Comparison of ENCODE assay signal across 7 mouse cellular contexts in the genomic region with DNA sequence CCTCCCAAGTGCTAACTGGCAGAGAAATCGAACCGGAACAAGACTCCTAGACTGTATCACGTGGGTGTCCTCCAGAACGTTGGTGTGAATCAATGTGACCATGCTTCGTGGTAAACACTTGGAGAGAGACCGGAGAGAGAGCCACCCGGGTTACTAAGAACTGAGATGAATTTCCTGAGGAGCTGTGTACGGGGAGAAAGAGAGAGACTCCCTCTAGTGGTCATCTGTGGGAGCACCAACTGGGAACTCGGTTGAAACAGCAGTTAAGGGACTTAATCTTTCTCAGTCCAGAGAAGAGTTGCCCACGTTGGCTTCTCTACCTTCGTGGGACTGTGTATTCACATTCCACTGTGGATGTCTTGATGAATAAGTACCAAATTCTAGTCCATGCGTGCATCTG. TPM values are rescaled to one million over a fixed set of nuclear protein-coding genes. Genes with fewer than 3 reads are reported as not detected.
DNase-seq lines count a peak whose midpoint lies in the region; ATAC-seq and TF ChIP-seq lines count a peak whose summit lies in the region.

No protein-coding gene starts in this region.

- peak; percentile 88 for DNase-seq in midbrain, embryonic 11.5 days (ENCODE audit: low spot score, missing footprints)
- peak; percentile 46 for DNase-seq in WW6 (ENCODE audit: low read depth, low spot score)
- peak; percentile 67 to 79 for DNase-seq in cerebellum, postnatal 14 days
- DNase-seq in liver, embryonic 14.5 days (ENCODE audit: low read depth in 3 of 3, low spot score in 3 of 3) = peak; percentile 12 to 33 (median 22)
- peak; percentile 15 to 17 for DNase-seq in right cerebral cortex, postnatal 36 days (ENCODE audit: low spot score in 2 of 2)

- TF ChIP-seq CTCF in liver, embryonic 14.5 days (IDR thresholded peaks at IDR 0.05; ENCODE audit: low read depth) = peak; percentile 80

- no peak for TF ChIP-seq EP300 in liver, embryonic 14.5 days (IDR thresholded peaks at IDR 0.05; ENCODE audit: low read depth)

- no peak overlapping the region for H3K27ac ChIP-seq in midbrain, embryonic 11.5 days (ENCODE audit: low read depth, low read length)
- no peak overlapping the region for H3K27ac ChIP-seq in midbrain, embryonic 15.5 days
- no peak overlapping the region for H3K27ac ChIP-seq in intestine, embryonic 16.5 days (ENCODE audit: low read length)
- no peak overlapping the region for H3K27ac ChIP-seq in liver, embryonic 14.5 days

- no peak for ATAC-seq in midbrain, embryonic 11.5 days (ENCODE audit: low FRiP score)
- no peak for ATAC-seq in midbrain, embryonic 15.5 days (replicated peaks)
- 0 out of 2 replicates have a peak, but pooled peaks have one; percentile 33 for ATAC-seq in intestine, embryonic 16.5 days
- no peak for ATAC-seq in liver, embryonic 14.5 days (ENCODE audit: insufficient read depth)

- H3K27me3 ChIP-seq in midbrain, embryonic 11.5 days (ENCODE audit: control insufficient read depth, insufficient read depth, low read length) = no peaks in the 10 kb centered on the region
- no peaks in the 10 kb centered on the region for H3K27me3 ChIP-seq in midbrain, embryonic 15.5 days (replicated peaks)
- H3K27me3 ChIP-seq in intestine, embryonic 16.5 days (replicated peaks; ENCODE audit: control insufficient read depth, insufficient read depth, low read length) = no peaks in the 10 kb centered on the region
- H3K27me3 ChIP-seq in liver, embryonic 14.5 days (ENCODE audit: control insufficient read depth, insufficient read depth, low read length) = no peaks in the 10 kb centered on the region

- H3K36me3 ChIP-seq in midbrain, embryonic 11.5 days (ENCODE audit: control insufficient read depth, insufficient read depth, low read length) = no peaks in the 10 kb centered on the region
- H3K36me3 ChIP-seq in midbrain, embryonic 15.5 days (replicated peaks) = no peaks in the 10 kb centered on the region
- H3K36me3 ChIP-seq in intestine, embryonic 16.5 days (ENCODE audit: control insufficient read depth, insufficient read depth, low read length) = no peaks in the 10 kb centered on the region
- H3K36me3 ChIP-seq in liver, embryonic 14.5 days (replicated peaks; ENCODE audit: control insufficient read depth, insufficient read depth, low read depth) = no peaks in the 10 kb centered on the region

- no peaks in the 10 kb centered on the region for H3K4me1 ChIP-seq in midbrain, embryonic 11.5 days (ENCODE audit: control insufficient read depth, insufficient read depth, low read length)
- H3K4me1 ChIP-seq in midbrain, embryonic 15.5 days = no peaks in the 10 kb centered on the region
- no peaks in the 10 kb centered on the region for H3K4me1 ChIP-seq in intestine, embryonic 16.5 days (ENCODE audit: control insufficient read depth, insufficient read depth, low read length)
- H3K4me1 ChIP-seq in liver, embryonic 14.5 days (replicated peaks; ENCODE audit: control insufficient read depth in 2 of 2, insufficient read depth in 2 of 2, low read length in 1 of 2) = peaks cover 0 to 1% of the 10 kb centered on the region in 2 experiments; a peak in 1 of 4 replicates

- no peak overlapping the region for H3K4me2 ChIP-seq in midbrain, embryonic 11.5 days
- H3K4me2 ChIP-seq in midbrain, embryonic 15.5 days = no peak overlapping the region
- no peak overlapping the region for H3K4me2 ChIP-seq in intestine, embryonic 16.5 days (ENCODE audit: low read depth, low read length)
- H3K4me2 ChIP-seq in liver, embryonic 14.5 days (ENCODE audit: low read depth) = no peak overlapping the region

- H3K9ac ChIP-seq in midbrain, embryonic 11.5 days (ENCODE audit: low read length) = no peak overlapping the region
- no peak overlapping the region for H3K9ac ChIP-seq in midbrain, embryonic 15.5 days
- H3K9ac ChIP-seq in intestine, embryonic 16.5 days (ENCODE audit: low read depth, low read length) = no peak overlapping the region
- no peak overlapping the region for H3K9ac ChIP-seq in liver, embryonic 14.5 days (replicated peaks)

- H3K4me3 ChIP-seq in midbrain, embryonic 11.5 days (ENCODE audit: low read depth, low read length) = no peak overlapping the region
- H3K4me3 ChIP-seq in midbrain, embryonic 15.5 days = no peak overlapping the region
- H3K4me3 ChIP-seq in intestine, embryonic 16.5 days (ENCODE audit: low read length) = no peak overlapping the region
- H3K4me3 ChIP-seq in liver, embryonic 14.5 days (ENCODE audit: insufficient read depth in 1 of 2, low read depth in 2 of 2, low read length in 2 of 2) = no peak overlapping the region

- H3K9me3 ChIP-seq in midbrain, embryonic 11.5 days (ENCODE audit: control insufficient read depth, low read length) = peaks cover 3% of the 10 kb centered on the region; the same call in 1 of the 2 replicates
- H3K9me3 ChIP-seq in midbrain, embryonic 15.5 days = no peaks in the 10 kb centered on the region
- H3K9me3 ChIP-seq in intestine, embryonic 16.5 days (ENCODE audit: control insufficient read depth, low read length) = no peaks in the 10 kb centered on the region
- no peaks in the 10 kb centered on the region for H3K9me3 ChIP-seq in liver, embryonic 14.5 days (ENCODE audit: control insufficient read depth, low read length)

- WGBS in midbrain, embryonic 11.5 days = 49% methylated on average over 12 of the region's 12 CpGs
- WGBS in midbrain, embryonic 15.5 days = 53% methylated on average over 12 of the region's 12 CpGs
- 49% methylated on average over 12 of the region's 12 CpGs for WGBS in intestine, embryonic 16.5 days
- WGBS in liver, embryonic 14.5 days (ENCODE audit: insufficient replicate concordance) = 33% methylated on average over 12 of the region's 12 CpGs

RNA-seq across cellular contexts. Expression of a gene that starts 53.3 kb away (rescaled TPM):
- 133 and 141 TPM in 2 replicates for polyA plus RNA-seq in midbrain, embryonic 11.5 days (2014; fragmentation: Nextera tagmentation; extraction: Ambion mirVana)
- 115 TPM in 2 replicates for polyA plus RNA-seq in midbrain, embryonic 15.5 days (2015; fragmentation: Nextera tagmentation; extraction: Ambion mirVana)
- polyA plus RNA-seq in intestine, embryonic 16.5 days (2015; fragmentation: Nextera tagmentation; extraction: Ambion mirVana) = 69.6 and 76.3 TPM in 2 replicates
- polyA plus RNA-seq in liver, embryonic 14.5 days (2012; rRNA removed) = 10.9 and 23.3 TPM in 2 replicates
- 26.9 and 29.8 TPM in 2 replicates for polyA plus RNA-seq in liver, embryonic 14.5 days (2014; fragmentation: Nextera tagmentation; extraction: Ambion mirVana)

Comparison
In these comparisons a context has a peak if more than half of its experiments do, and no peak if none do; other contexts are left out.
1. DNase-seq: peak in every context shown above with its lines; median percentile 88 in midbrain, embryonic 11.5 days; 73 in cerebellum, postnatal 14 days; 46 in WW6; 22 in liver, embryonic 14.5 days; 16 in right cerebral cortex, postnatal 36 days.